Mouse (Mus musculus) forebrain, postnatal 0 days (tissue): ENCODE results near the gene Cdc73. TPM values are rescaled to one million over a fixed set of nuclear protein-coding genes. Genes with fewer than 3 reads are reported as not detected.

Experiments used
- ATAC-seq: fragments of 200-750 bp; cut with Nextera tagmentation; 2 replicates; pipeline ENCODE4 v1.8.0; 2017; ENCODE audit warnings: mild to moderate bottlenecking, moderate library complexity
- DNase-seq: peaks from one replicate; pipeline ENCODE4 v3.0.0-alpha.2; 2015
- H3K27ac ChIP-seq: fragments of 300-500 bp; sonication (generic); 2 replicates; pipeline ENCODE4 v1.5.1; 2014; ENCODE audit warnings: low read depth, mild to moderate bottlenecking, antibody characterized with exemption, low read length, moderate library complexity, mixed read lengths
- H3K27me3 ChIP-seq: fragments of 300-500 bp; sonication (generic); 2 replicates; pipeline ENCODE4 v1.6.1; 2014; ENCODE audit warnings: mild to moderate bottlenecking, low read length, mixed read lengths; ENCODE audit not compliant: insufficient read depth
- H3K36me3 ChIP-seq: fragments of 300-500 bp; sonication (generic); 2 replicates; pipeline ENCODE4 v1.6.1; 2014; ENCODE audit warnings: mild to moderate bottlenecking, moderate library complexity; ENCODE audit not compliant: insufficient read depth
- H3K4me1 ChIP-seq: fragments of 300-500 bp; sonication (generic); 2 replicates; pipeline ENCODE4 v1.6.1; 2014; ENCODE audit warnings: antibody characterized with exemption; ENCODE audit not compliant: insufficient read depth
- H3K4me2 ChIP-seq: fragments of 300-500 bp; sonication (generic); 2 replicates; pipeline ENCODE4 v1.6.1; 2014; ENCODE audit warnings: low read depth, mild to moderate bottlenecking, moderate library complexity
- H3K4me3 ChIP-seq: fragments of 300-500 bp; sonication (generic); 2 replicates; pipeline ENCODE4 v1.5.1; 2014; ENCODE audit warnings: low read depth, low read length, mixed read lengths
- H3K9ac ChIP-seq: fragments of 300-500 bp; sonication (generic); 2 replicates; pipeline ENCODE4 v1.6.1; 2014; ENCODE audit warnings: mild to moderate bottlenecking
- H3K9me3 ChIP-seq: fragments of 300-500 bp; sonication (generic); 2 replicates; pipeline ENCODE4 v1.6.1; 2016; ENCODE audit warnings: low read length
- CTCF ChIP-seq: sonication (generic); IDR thresholded peaks from 2 replicates; pipeline ENCODE4 v1.5.1; 2016; ENCODE audit warnings: antibody characterized with exemption, control low read depth, low read depth
- WGBS: fragments of 180-500 bp; shearing (Covaris S2); extraction: QIAGEN DNeasy Blood & Tissue Kit; methylation state at CpG from one replicate; pipeline ENCODE4 v1.1.7; 2014; 5-methylcytosine and 5-hydroxymethylcytosine counted together
- polyA plus RNA-seq: library from polyadenylated mRNA; unstranded; fragments of >200 nt; fragmentation: Nextera tagmentation; extraction: Ambion mirVana; gene quantifications from 2 replicates; pipeline ENCODE4 v1.2.1, GENCODE M21; 2015
- total RNA-seq: library from RNA; depleted of rRNA; stranded (reverse); fragments of >200 nt; gene quantifications from 2 replicates; pipeline ENCODE4 v1.2.3, GENCODE M21; 2014; rRNA removed

The Cdc73 gene
- total and polyA plus RNA-seq, 2 experiments from 2014 or later: 10.9 to 11.2 TPM

- no peak overlapping the region for H3K4me2 ChIP-seq
- DNase-seq (no peak), ATAC-seq (no peak)
- H3K9me3 ChIP-seq: no peaks in the 10 kb centered on the region
- no peaks in the 10 kb centered on the region for H3K4me1 ChIP-seq
- no peaks in the 10 kb centered on the region for H3K27me3 ChIP-seq
- 7% methylated on average over 1 of the region's 1 CpGs for WGBS
- H3K4me3 ChIP-seq: no peak overlapping the region
- no peak overlapping the region for H3K9ac ChIP-seq
- no peak overlapping the region for H3K27ac ChIP-seq
- no peak for TF ChIP-seq CTCF
- no peaks in the 10 kb centered on the region for H3K36me3 ChIP-seq
These were observed 147.2 kb downstream of the Cdc73 start for GRCm38 (mm10) chr1:143555533-143555932.

GRCm38 (mm10) chr1:143554621-143555020 lies 148.1 kb downstream of the Cdc73 start:
- Histone ChIP-seq H3K27ac (no peak overlapping the region), H3K36me3 (no peaks in the 10 kb centered on the region), H3K9ac (no peak overlapping the region), H3K4me1 (no peaks in the 10 kb centered on the region), H3K4me3 (no peak overlapping the region), H3K4me2 (no peak overlapping the region), H3K9me3 (no peaks in the 10 kb centered on the region), H3K27me3 (no peaks in the 10 kb centered on the region)
- ATAC-seq (no peak), DNase-seq (no peak)
- 51% methylated on average over 2 of the region's 2 CpGs for WGBS
- no peak for TF ChIP-seq CTCF

Other genes starting within 250 kb of the Cdc73 start
- 25.6 and 28.1 TPM in 2 replicates for gene B3galt2, start 62.2 kb downstream of the Cdc73 start, total RNA-seq
- gene B3galt2, start 62.2 kb downstream of the Cdc73 start, polyA plus RNA-seq: 7.2 and 8.1 TPM in 2 replicates
- 33.0 and 42.8 TPM in 2 replicates for gene Glrx2, start 13.4 kb upstream of the Cdc73 start, total RNA-seq
- 135 and 140 TPM in 2 replicates for gene Glrx2, start 13.4 kb upstream of the Cdc73 start, polyA plus RNA-seq
- gene Trove2, start 74.2 kb upstream of the Cdc73 start, total RNA-seq: 58.9 and 59.6 TPM in 2 replicates
- 22.3 and 31.4 TPM in 2 replicates for gene Trove2, start 74.2 kb upstream of the Cdc73 start, polyA plus RNA-seq
- gene Uchl5, start 74.4 kb upstream of the Cdc73 start, total RNA-seq: 17.2 and 18.0 TPM in 2 replicates
- 61.7 and 66.8 TPM in 2 replicates for gene Uchl5, start 74.4 kb upstream of the Cdc73 start, polyA plus RNA-seq